8 mouse cellular contexts compared by ENCODE assay signal in the genomic region with DNA sequence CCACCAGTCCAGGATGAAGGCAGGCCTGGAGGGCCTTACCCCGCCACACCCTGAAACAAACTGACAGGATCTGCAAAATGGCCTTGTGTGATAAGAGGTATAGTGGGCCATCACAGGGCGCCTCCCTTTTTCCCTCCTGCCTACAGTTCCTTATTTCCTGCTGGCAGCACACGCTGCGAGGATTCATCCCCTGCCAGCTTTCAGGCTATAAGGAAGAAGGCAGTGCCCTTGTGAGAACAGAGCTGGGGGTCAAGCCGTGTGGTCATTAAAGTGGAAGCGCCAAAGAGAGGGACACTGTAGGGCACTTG. TPM values are rescaled to one million over a fixed set of nuclear protein-coding genes. Genes with fewer than 3 reads are reported as not detected.
DNase-seq lines count a peak whose midpoint lies in the region; ATAC-seq lines count a peak whose summit lies in the region.

No protein-coding gene starts in this region.

- no peak for ATAC-seq in heart, embryonic 16.5 days (replicated peaks; ENCODE audit: extremely low read depth, insufficient read depth, low FRiP score)
- ATAC-seq in forebrain, embryonic 14.5 days, result peak; percentile 0; the same call in 1 of the 2 replicates
- ATAC-seq in liver, embryonic 15.5 days (ENCODE audit: insufficient read depth), result peak; percentile 84

- WGBS in heart, embryonic 16.5 days, result 3% methylated on average over 6 of the region's 6 CpGs
- WGBS in forebrain, embryonic 14.5 days, result 13% methylated on average over 6 of the region's 6 CpGs
- WGBS in liver, embryonic 15.5 days (ENCODE audit: insufficient replicate concordance), result 0% methylated on average over 6 of the region's 6 CpGs

- H3K4me1 ChIP-seq in heart, embryonic 16.5 days (ENCODE audit: control insufficient read depth, insufficient read depth, low read length), result peaks cover 35% of the 10 kb centered on the region
- H3K4me1 ChIP-seq in forebrain, embryonic 14.5 days (ENCODE audit: control insufficient read depth, insufficient read depth, low read length), result peaks cover 13% of the 10 kb centered on the region
- peaks cover 74% of the 10 kb centered on the region for H3K4me1 ChIP-seq in liver, embryonic 15.5 days (replicated peaks)

- H3K27ac ChIP-seq in heart, embryonic 16.5 days (ENCODE audit: low read length), result peak overlapping the region; percentile 98
- peak overlapping the region; percentile 98 for H3K27ac ChIP-seq in forebrain, embryonic 14.5 days (ENCODE audit: low read depth, low read length)
- peak overlapping the region; percentile 98 for H3K27ac ChIP-seq in liver, embryonic 15.5 days (replicated peaks)

- peak overlapping the region; percentile 94 for H3K4me3 ChIP-seq in heart, embryonic 16.5 days (ENCODE audit: low read length)
- peak overlapping the region; percentile 85 for H3K4me3 ChIP-seq in forebrain, embryonic 14.5 days (ENCODE audit: low read depth, low read length)
- peak overlapping the region; percentile 82 for H3K4me3 ChIP-seq in liver, embryonic 15.5 days (replicated peaks)

- peaks cover 7% of the 10 kb centered on the region for H3K36me3 ChIP-seq in heart, embryonic 16.5 days (ENCODE audit: control insufficient read depth, insufficient read depth)
- H3K36me3 ChIP-seq in forebrain, embryonic 14.5 days (ENCODE audit: control insufficient read depth, insufficient read depth, low read length), result peaks cover 24% of the 10 kb centered on the region
- peaks cover 38% of the 10 kb centered on the region for H3K36me3 ChIP-seq in liver, embryonic 15.5 days (replicated peaks)

- H3K4me2 ChIP-seq in heart, embryonic 16.5 days (ENCODE audit: low read depth, low read length), result peak overlapping the region; percentile 74
- H3K4me2 ChIP-seq in forebrain, embryonic 14.5 days (ENCODE audit: low read length), result peak overlapping the region; percentile 91
- H3K4me2 ChIP-seq in liver, embryonic 15.5 days, result peak overlapping the region; percentile 88

- no peaks in the 10 kb centered on the region for H3K27me3 ChIP-seq in heart, embryonic 16.5 days (ENCODE audit: control insufficient read depth, insufficient read depth, low read length)
- no peaks in the 10 kb centered on the region for H3K27me3 ChIP-seq in forebrain, embryonic 14.5 days (replicated peaks; ENCODE audit: control insufficient read depth, insufficient read depth, low read length)
- no peaks in the 10 kb centered on the region for H3K27me3 ChIP-seq in liver, embryonic 15.5 days

- H3K9ac ChIP-seq in heart, embryonic 16.5 days (ENCODE audit: low read length), result peak overlapping the region; percentile 98
- peak overlapping the region; percentile 95 for H3K9ac ChIP-seq in forebrain, embryonic 14.5 days (ENCODE audit: low read length)
- peak overlapping the region; percentile 92 for H3K9ac ChIP-seq in liver, embryonic 15.5 days

- no peaks in the 10 kb centered on the region for H3K9me3 ChIP-seq in heart, embryonic 16.5 days (replicated peaks; ENCODE audit: control insufficient read depth, low read length)
- H3K9me3 ChIP-seq in forebrain, embryonic 14.5 days (replicated peaks; ENCODE audit: control insufficient read depth, low read length), result no peaks in the 10 kb centered on the region
- H3K9me3 ChIP-seq in liver, embryonic 15.5 days (replicated peaks), result no peaks in the 10 kb centered on the region

- no peak for DNase-seq in heart, adult 11 months
- peak; percentile 95 for DNase-seq in MEL-GATA-1-ER (ENCODE audit: extremely low read depth, low read depth)
- no peak for DNase-seq in forebrain, embryonic 14.5 days (ENCODE audit: low spot score)
- DNase-seq in ovary, postnatal 36 days (ENCODE audit: low spot score), result no peak
- no peak for DNase-seq in retina, postnatal 1 day
- no peak for DNase-seq in Muller cell, postnatal 12 days (ENCODE audit: inconsistent ontology term)

RNA-seq across cellular contexts. Expression of a gene that starts 1.1 kb away (rescaled TPM):
- polyA plus RNA-seq in heart, embryonic 16.5 days (2015; fragmentation: Nextera tagmentation; extraction: Ambion mirVana), result 228 and 234 TPM in 2 replicates
- 497 and 526 TPM in 2 replicates for polyA plus RNA-seq in forebrain, embryonic 14.5 days (2014; fragmentation: Nextera tagmentation; extraction: Ambion mirVana)
- 206 and 213 TPM in 2 replicates for polyA plus RNA-seq in liver, embryonic 15.5 days (2015; fragmentation: Nextera tagmentation; extraction: Ambion mirVana)

RNA-seq across cellular contexts. Expression of a gene that starts 55.5 kb away (rescaled TPM):
- polyA plus RNA-seq in heart, embryonic 16.5 days (2015; fragmentation: Nextera tagmentation; extraction: Ambion mirVana), result 67.2 and 71.5 TPM in 2 replicates
- 2.4 TPM in 2 replicates for polyA plus RNA-seq in forebrain, embryonic 14.5 days (2014; fragmentation: Nextera tagmentation; extraction: Ambion mirVana)
- polyA plus RNA-seq in liver, embryonic 15.5 days (2015; fragmentation: Nextera tagmentation; extraction: Ambion mirVana), result 19.5 and 22.9 TPM in 2 replicates
